Mouse (Mus musculus) central nervous system, embryonic 11.5 days (tissue): Measurements from ENCODE around the gene Akap17b. TPM values are rescaled to one million over a fixed set of nuclear protein-coding genes. Genes with fewer than 3 reads are reported as not detected.

ENCODE experiments used
- polyA plus RNA-seq: library from polyadenylated mRNA; depleted of rRNA; stranded (reverse); fragments of >200 nt; gene quantifications from 2 replicates; pipeline ENCODE4 v1.2.3, GENCODE M21; 2012; rRNA removed

Akap17b gene
- polyA plus RNA-seq: 5.5 and 5.7 TPM in 2 replicates

GRCm38 (mm10) chrX:36644657-36645551, at the start of gene Akap17b:
Gene Akap17b, minus strand, starts transcription at chrX:36645395.

DNA sequence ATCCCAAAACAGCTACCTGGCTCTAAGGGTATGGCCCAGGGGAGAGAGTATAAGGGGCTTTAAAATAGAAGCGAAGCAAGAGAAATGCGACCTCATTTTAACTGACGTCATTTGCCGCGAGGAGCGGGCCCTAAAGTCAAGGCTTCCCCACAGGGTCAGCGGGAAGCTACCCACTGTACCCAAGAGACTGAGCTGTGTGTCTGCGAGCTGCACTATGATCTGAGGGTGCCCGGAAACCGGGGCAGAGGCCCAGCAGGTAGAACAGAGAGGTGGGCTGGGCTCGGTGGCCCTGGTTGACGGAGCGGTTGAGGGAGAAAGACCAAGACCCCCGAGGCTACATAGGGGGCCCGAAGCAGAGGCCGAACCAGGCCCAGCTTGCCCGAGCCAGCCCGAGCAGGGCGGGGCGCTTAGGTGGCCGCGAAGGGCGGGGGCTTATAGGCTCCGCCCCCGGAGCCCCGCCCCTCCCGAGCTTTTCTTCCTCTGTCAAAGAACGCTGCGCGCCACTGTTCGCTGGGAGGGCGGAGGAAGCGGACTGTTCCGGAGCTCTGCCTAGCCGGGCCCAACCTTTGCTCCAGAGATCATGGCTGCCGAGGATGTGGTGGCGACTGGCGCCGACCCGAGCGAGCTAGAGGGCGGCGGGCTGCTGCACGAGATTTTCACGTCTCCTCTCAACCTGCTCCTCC, 47.3 kb downstream of the Akap17b start, which contains the start of gene Pgrmc1:
Gene Pgrmc1 (plus strand): TSS at position 500 of the 683 bp plus-strand sequence.

Other genes starting within 250 kb of the Akap17b start
- gene Gm6268, start 244.1 kb downstream of the Akap17b start, polyA plus RNA-seq: not detected in 2 replicates
- 0.04 TPM in 1 of 2 replicates, not detected in the other for gene Gm14569, start 153.6 kb downstream of the Akap17b start, polyA plus RNA-seq
- gene Pgrmc1, start 47.2 kb downstream of the Akap17b start, polyA plus RNA-seq: 148 and 169 TPM in 2 replicates
- gene Slc25a43, start 98.3 kb upstream of the Akap17b start, polyA plus RNA-seq: 0.93 and 1.1 TPM in 2 replicates
- gene Slc25a5, start 150.3 kb upstream of the Akap17b start, polyA plus RNA-seq: 454 and 581 TPM in 2 replicates
- 19.7 and 44.4 TPM in 2 replicates for gene Ube2a, start 228.5 kb upstream of the Akap17b start, polyA plus RNA-seq
- gene C330007P06Rik, start 228.7 kb upstream of the Akap17b start, polyA plus RNA-seq: 21.0 and 27.3 TPM in 2 replicates